Mouse (Mus musculus) thymus, postnatal 10 days (tissue): ENCODE results near the gene Tra2b.
"Not testable (repeated sequence)": the region's sequence is repeated elsewhere in the genome, so short reads cannot be mapped to it uniquely, and the experiment has no call there.

Source experiments
- DNase-seq, 2 experiments: peaks; one replicate each; pipeline ENCODE4 v3.0.0; 2021; ENCODE audit warnings: low spot score in 2 of 2

Tra2b gene

DNA sequence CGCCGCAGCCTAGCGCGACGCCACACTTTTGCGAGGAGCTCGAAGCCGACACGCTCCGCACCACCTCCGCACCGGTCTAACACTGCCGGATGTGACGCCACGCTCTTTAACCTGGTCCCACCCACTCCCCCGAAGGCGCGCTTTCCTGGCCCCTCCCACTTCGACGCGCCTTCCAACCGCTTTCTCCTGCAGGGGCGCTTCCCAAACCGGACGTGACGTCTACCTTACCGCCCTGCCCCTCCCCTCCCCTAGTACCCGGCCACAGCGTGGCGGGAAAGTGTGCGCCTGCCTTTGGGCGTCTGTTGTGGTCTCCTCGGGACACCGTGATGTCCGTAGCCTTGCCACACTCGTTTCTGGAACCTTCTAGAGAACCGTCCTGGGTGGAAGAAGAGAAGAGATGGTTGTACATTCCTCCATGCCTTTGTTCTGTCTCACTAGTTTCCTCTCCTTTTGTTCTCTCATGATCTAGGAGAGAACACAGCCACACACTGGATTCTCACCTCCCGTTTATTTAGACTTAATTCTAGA lies at the start of gene Tra2b:
Gene Tra2b, minus strand, starts transcription at position 157 of the 528 bp plus-strand sequence.
- peak; percentile 96 to 98 for DNase-seq

DNA sequence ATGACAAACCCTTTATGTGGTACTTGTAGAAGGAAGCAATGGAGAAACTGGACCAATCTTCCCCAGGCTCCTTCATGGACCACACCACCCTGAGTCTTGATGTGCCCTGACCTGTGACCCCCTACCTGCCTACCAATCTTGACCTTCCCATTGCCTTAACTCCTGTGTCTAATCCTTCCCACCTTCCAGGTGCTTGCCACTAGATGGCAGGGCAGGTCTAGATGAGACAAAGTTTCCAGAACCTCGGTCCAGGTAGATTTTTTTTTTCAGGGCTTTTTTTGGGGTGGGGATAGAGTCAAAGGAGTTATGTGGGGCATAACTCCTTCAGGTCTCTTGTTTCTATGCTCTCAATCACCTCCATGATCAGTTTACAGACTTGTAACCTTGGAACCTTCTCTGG lies 44.8 kb upstream of the Tra2b start:
- DNase-seq, result peak in 1 of 2 experiments; percentile 35

DNA sequence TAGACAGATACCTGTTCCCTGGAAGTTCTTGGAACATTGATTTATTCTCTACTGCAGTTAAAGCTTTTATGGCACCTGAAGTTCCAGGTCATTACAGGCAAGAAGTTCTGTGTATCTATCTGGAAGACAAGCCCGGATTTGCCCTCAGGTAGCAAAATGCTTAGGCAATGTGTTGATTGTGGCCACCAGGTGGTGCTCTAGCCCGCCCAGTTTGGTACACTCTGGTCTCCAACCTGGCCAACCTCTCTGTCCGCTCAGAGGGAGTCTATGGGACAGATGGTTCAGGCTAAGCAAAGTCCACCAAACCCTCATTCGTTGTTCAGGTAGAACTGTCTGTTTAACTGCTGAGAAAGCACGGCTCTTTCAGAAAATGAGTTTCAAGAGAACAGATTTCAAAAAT lies 36.8 kb upstream of the Tra2b start:
- peak; percentile 22 to 64 for DNase-seq

DNA sequence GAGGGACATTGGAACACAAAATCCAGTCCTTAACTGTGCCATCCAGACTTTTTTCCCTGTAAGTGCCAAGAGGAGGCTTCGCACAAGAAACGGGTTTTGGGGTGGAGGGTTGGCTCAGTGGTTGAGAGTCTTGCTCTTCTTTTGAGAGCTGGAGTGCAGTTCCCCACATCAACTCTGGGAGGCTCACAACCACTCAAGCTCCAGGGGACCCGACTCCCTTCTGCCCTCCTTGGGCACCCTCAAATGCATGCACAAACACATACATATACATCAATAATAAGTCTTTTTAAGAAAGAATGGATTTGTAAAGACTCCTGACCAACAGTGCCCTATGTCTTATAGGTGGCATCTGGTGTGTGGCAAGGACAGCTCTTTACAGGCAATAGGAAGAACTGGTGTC lies 35.6 kb upstream of the Tra2b start:
- no peak for DNase-seq

DNA sequence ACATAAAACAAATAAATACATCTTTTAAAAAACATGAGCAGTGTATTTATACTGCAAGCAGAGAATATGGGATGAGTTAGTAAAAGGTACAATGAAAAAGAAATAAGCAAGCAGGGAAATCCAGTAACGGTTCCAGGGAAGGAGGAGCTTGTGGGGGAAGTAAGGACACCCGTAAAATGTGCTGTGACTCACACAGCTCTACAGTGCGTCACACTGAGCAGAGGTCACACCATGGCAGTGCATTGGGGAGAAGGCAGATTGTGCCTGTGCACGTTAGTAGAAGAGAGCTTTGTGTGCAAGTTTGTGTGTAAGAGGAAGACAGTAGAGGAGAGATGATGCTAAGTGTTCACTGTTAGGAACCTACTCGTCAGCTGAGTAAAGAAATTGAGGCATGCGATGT lies 31.1 kb upstream of the Tra2b start:
- DNase-seq, result no peak

DNA sequence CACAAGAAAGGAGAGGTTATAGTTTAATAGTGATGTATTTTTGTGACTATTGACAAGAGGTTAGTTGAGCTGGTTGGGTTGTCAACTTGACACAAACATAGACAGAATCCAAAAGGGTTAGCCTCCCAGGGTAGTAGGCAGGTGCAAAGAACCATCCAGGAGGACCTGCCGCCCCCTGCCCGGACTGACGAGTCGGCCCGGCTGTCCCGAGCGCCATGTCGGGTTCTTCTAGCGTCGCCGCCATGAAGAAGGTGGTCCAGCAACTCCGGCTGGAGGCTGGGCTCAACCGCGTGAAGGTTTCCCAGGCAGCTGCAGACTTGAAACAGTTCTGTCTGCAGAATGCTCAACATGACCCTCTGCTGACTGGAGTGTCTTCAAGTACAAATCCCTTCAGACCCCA lies 29.0 kb upstream of the Tra2b start:
- DNase-seq, result not testable (repeated sequence)

DNA sequence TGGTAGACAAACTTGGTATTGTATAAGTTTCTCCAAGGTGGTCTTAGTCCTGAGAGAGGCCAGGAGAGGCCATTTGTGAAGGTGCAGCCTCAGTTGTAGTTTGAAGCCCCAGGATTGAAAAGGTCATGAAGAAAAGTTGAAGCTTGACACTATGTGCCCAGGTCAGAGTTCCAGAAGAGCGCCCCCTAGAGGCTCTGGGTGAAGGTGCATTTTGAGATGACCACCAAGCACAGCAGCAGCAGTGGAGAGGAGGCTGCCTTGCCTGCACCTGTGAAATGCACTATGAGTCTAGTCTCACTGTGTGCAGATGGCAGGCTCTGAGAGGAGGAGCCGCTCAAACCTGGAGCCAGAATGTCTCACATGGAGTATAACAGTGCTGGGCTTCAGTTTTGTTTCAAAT lies 27.8 kb upstream of the Tra2b start:
- no peak for DNase-seq

DNA sequence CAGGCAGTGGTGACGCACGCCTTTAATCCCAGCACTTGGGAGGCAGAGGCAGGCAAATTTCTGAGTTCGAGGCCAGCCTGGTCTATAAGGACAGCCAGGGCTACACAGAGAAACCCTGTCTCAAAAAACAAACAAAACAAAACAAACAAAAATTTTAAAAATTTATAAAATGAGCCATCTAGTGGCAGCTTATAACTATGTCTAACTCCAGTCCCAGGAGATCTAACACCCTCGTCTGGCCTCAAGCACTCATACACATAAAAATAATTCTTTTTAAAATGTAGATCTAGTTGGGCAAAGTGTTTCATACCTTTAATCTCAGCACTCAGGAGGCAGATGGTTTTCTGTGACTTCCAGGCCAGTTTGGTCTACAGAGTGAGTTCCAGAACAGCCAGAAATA lies 26.6 kb upstream of the Tra2b start:
- no peak for DNase-seq

DNA sequence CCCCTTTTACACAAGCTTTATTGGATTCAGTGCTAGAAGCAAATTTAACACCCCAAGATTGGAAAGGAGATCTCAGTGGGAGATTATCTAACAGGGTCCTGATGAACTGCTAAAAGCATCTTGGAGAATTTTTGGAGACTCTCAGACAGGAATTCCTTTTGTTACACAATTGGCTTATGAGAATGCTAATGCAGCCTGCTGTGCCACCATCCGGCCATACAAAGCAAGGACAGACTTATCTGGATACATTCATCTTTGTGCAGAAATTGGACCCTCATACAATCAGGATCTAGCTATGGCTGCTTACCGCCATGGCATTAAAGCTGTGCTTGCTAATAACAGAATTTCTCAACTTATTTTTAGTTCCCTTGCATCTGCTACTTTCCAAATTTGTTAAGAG lies 23.8 kb upstream of the Tra2b start:
- no peak for DNase-seq

DNA sequence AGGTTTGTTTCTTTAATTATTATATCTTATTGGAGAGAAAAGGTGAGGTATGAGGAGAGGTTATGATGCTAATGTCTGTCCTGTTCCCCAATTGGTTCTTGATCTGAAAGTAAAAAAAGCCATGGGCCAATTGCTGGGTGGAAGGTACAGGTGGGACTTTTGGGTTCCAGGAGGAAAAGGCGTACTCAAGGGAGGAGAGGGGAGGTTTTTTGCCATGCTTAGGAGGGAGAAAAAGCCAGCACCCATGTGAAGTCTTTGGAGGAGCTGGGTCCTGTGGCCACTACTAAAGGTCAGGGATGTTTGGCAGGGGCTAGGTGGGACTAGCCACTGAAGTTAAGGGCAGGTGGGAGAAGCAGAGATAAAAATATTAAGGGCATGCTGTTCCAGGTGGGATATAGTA lies 21.2 kb upstream of the Tra2b start:
- no peak for DNase-seq

DNA sequence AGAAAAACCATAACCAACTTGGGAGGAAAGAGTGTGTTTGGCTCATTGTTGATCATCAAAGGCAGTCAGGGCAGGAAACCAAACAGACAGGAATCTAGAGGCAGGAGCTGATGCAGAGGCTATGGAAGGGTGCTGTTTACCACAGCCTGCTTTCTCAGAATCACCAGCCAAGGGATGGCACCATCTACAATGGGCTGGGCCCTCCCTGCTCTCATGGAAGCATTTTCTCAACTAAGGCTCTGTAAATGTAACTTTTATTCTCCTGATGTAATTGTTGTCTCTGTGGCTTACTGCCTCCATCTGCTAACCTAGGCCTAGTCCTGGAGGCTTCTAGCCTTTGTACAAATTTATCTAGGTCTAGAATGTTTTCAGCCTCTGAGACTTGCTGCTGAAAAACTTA lies 10.7 kb upstream of the Tra2b start:
- no peak for DNase-seq

DNA sequence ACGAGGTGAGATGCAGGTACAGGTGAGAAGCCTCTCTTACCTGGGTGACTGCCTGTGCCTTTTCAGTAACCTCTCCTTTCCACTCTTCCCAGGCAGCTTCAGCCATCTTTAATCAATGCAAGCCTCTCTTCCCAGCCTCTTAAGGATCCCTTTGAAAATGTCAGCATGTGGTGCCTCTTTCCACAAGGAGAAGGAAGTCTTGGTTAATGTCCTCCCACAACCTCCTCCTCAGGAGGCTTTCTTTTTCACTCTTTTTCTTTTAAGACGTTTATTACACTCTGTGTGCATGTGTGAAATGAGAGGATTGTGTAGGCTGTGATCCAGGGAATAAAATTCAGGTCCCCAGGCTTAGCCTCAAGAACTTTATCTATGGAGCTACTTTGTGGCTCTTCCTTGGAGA lies 9.3 kb upstream of the Tra2b start:
- DNase-seq, result no peak

DNA sequence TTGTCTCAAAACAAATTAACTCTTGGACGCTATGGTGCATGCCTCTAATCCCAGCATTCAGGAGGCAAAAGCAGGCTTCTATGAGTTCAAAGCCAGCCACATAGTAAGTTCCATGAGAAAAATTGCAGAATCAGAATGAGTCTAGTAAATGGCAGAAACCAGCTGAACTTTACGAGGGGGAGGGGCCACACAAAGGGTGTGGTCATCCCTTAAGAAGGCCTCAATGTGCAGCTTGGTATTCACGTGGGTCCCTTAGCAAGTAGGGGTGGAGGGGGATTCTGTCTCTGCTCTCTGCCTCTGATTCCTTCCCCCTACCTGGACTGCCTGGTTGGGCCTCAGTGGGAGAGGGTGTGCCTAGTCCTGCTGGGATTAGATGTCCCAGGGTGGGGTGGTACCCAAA lies 4.7 kb upstream of the Tra2b start:
- no peak for DNase-seq

DNA sequence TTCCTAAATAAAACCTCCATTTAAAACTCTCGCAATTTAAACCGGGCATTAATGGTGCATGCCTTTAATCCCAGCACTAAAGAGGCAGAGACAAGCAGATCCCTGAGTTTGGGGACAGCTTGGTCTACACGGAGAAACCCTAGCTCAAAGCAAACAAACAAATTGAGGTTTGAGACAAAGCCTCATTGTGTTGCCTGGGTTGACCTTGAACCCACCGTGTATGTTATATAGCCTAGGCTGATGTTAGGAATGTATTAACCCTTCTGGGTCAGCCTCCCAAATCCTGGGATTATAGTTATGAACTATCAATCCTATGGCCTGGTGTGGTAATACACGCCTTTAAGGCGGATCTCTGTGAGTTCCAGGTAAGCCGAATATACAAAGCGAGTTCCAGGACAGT lies 579 bp upstream of the Tra2b start:
- DNase-seq, result no peak

DNA sequence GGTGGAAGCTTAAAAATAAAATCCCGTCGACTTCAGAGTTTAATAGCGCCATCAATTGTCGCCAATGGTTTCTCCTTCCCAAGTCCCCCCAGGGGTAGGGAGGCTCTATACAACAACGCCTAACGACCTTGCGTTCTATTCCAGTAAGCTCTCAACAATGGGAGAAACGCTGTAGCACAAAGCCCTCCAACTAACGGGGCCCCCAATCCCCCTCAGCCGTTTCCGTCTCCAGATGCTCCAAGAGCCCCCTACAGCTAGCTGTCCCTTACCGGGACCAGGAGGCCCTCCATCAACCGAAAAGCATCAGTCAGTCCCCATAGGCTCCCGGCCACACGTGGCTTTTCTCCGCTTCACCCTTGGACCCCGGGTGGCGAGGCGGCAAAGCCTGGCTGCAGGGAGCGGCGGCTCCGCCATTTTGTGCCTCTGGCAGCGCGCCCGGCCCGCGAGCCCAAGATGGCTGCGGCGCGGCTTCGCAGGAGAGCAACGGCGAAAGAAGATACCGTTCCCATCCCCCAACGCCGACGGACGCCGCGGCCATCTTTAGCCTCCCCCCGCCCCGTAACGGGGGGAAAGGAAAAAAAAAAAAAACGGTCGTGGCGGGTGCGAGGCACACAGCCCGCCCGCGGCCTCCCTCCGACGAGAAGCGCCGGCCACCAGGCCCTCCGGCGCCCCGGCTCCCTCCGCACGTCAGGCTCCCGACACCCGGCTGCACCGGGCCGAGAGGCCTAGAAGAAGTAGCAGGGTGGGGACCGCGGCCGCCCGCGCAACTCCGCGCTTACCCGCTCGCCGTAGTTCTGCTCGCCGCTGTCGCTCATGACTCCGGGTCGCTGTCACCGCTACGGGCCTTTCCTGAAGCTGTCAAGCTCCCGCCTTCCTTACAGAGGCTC lies 600 bp downstream of the Tra2b start:
- peak; percentile 76 to 81 for DNase-seq

DNA sequence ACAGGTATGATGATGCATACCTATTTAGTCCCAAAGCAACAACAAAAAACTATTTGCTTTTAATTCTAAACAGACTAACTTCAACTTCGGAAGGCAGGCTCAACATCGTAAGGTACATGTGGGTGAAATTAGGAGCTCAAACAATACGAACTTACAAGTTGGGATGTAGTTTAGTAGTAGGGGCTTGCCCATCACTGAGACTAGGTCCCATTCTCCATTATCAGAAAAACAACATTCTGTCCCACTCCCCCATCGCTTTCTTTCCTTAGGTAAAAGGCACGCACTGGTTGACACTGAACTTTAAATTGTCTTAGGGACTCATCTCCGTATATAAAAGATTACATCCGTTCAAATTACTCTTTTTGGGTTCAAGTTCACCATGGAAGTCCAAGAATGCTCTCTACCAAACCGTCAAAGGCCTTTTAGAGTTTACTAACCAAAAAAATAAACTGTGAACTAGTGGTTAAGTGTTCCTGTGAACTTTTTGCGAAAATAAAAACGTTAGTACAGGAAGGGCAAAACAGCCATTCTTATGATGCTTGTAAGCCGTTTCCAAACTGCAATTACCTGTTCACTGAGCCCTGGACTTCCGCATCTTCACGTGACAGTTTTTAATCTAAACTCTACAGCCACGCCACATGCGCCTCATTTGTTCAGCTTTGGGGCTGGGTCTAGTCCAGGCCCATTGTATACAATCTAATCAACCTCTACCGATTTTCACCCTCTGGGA lies 1.4 kb downstream of the Tra2b start:
- no peak for DNase-seq

DNA sequence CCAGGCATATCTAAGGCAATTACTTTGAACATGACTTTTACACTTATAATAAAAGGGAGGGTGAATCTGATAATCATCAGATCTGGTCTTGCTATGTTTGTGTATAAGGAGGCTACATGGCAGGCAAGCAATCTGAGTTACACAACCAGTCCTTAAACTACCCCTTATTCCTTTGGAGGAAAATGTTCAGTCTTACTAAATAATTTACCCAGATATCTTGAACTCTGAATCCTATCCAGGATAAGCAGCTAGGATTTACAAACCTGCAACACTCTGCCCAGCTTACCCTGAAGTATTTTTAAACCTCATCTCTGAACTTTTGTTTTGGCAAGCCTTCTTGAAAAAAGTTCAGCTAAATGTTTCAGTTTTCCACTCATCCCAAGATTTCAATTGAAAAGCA lies 2.7 kb downstream of the Tra2b start:
- DNase-seq, result no peak

DNA sequence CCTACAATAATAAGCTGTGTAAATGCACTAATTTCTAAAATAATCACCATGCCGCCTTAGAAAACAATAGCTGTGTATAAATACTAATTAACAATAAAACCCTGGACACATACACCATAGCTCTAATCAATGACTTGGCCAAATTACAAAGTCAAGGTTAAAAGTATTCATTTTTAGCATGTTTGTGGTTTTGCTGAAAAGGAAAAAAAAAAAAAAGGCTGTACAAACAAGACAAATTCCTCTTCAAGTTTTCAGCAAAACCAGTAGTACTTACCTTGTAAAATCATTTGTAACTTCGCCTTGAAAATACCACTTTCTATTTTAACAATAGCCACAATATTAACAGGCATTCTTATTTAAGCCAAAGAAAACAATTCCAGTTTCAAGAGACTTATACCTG lies 4.2 kb downstream of the Tra2b start:
- no peak for DNase-seq

DNA sequence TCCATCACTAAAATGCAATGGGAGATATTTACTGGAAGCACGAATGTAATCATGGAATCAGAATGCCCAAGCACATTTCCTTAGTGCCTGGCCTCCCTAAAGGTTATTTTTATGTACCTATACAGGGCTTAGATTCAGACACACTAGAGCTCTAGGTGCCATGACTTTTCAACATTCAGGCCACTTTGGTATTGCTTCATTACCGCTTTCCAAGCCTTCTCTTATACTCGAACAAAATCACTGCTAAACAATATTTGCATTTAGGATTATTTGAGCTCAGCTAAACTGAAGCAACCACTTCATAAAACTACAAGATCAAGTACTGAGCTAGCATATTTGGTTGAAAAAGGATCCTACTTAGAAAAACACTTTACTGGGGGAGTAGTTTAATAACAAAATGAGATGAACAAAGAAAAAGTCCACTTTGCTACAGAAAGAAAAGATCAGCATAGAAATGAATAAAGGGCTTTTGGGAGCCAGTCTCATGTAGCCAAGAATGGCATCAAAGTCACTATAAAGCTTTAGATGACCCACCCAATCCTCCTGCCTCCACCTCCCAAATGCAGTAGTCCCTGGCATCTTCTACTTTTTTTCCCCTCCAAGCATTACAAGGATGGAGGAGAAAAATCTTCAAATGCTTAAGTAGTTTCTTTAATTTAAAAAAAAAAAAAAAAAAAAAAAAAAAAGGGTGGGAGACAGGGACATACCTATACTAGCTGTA lies 5.2 kb downstream of the Tra2b start:
- no peak for DNase-seq

DNA sequence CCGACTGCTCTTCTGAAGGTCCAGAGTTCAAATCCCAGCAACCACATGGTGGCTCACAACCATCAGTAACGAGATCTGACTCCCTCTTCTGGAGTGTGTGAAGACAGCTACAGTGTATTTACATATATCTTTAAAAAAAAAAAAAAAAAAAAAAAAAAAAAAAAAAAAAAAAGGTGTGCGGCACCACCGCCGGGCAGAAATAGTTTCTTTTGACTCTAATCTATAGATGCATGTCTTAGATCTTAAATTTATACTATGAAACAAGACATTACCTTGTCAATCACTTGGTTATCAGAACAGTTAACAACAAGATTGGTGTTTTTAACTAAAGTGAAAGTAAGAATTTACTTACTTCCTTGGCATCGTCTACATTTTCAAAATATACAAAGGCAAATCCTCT lies 13.6 kb downstream of the Tra2b start:
- not testable (repeated sequence) for DNase-seq

DNA sequence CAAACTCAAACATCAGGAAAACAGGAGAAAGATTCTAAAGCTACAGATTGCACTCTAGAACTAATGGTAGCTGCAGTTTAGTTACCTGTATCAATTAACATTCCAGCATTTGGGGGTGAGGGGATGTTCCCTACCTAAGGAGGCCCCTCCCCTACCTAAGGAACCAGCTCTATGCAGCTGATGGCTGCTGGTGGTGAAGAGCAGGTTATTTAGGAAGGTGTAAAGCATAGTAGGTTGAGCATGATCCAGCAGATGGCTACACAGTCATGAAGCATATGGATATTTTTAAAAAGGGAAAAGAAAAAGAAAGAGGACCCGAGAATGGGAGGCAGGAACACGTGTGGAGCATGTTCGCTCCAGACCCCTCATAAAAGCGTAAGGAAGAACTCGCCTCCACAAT lies 15.5 kb downstream of the Tra2b start:
- no peak for DNase-seq

DNA sequence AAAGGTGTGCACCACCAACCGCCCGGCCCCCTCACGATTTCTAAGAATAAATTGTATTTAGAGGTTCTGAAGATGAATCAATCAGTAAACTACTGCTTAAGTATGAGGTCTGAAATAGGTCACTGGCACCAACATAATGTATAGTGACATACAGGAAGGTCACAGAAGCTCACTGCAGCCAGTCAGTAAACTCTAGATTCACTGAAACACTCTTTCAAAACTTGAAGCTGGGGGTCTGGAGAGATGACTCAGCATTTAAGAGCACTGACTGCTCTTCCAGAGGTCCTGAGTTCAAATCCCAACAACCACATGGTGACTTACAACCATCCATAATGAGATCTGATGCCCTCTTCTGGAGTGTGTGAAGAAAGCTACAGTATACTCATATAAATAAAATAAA lies 16.1 kb downstream of the Tra2b start:
- DNase-seq, result no peak
